Mouse (Mus musculus): ENCODE results near the gene Kcp. TPM values are rescaled to one million over a fixed set of nuclear protein-coding genes. Genes with fewer than 3 reads are reported as not detected.
A peak's percentile ranks its signal among the peaks of the same experiment; 100 is the strongest.

The Kcp gene
- 1 to 10 TPM; 1.5 to 1.8 TPM for total RNA-seq (2021)

- intact Hi-C loops (cut with DNase I): no loop called here
- no peak for DNase-seq (ENCODE audit: low spot score in 2 of 2)
Observed at GRCm38 (mm10) chr6:29507447-29508309, at the start of gene Kcp. Gene Kcp, minus strand, starts transcription at chr6:29507952.

- intact Hi-C loops (cut with DNase I): no loop called here
- DNase-seq (ENCODE audit: low spot score in 2 of 2): no peak
Observed at GRCm38 (mm10) chr6:29557112-29557511, 49.4 kb upstream of the Kcp start.

- intact Hi-C loops (cut with DNase I): no loop called here
Observed at GRCm38 (mm10) chr6:29552526-29552925, 44.8 kb upstream of the Kcp start.

GRCm38 (mm10) chr6:29548086-29548485 is 40.3 kb upstream of the Kcp start:
- DNase-seq (ENCODE audit: low spot score in 2 of 2): no peak
- intact Hi-C loops (cut with DNase I): loop anchor here (5.0 kb wide), 1 partner anchor 34 kb away; no protein-coding TSS in a partner anchor

More at GRCm38 (mm10) chr6:29552526-29552925, 44.8 kb upstream of the Kcp start:
- DNase-seq (ENCODE audit: low spot score in 2 of 2): no peak

- intact Hi-C loops (cut with DNase I): loop anchor here (5.0 kb wide), 1 partner anchor 35 kb away; no protein-coding TSS in a partner anchor
- DNase-seq (ENCODE audit: low spot score in 2 of 2): no peak
Observed at GRCm38 (mm10) chr6:29547582-29547981, 39.8 kb upstream of the Kcp start.

- DNase-seq (ENCODE audit: low spot score in 2 of 2): no peak
- intact Hi-C loops (cut with DNase I): loop anchor here (5.0 kb wide), 1 partner anchor 37 kb away; no protein-coding TSS in a partner anchor
Observed at GRCm38 (mm10) chr6:29545611-29546010, 37.9 kb upstream of the Kcp start.

GRCm38 (mm10) chr6:29540956-29541355 is 33.2 kb upstream of the Kcp start:
- no peak for DNase-seq (ENCODE audit: low spot score in 2 of 2)
- intact Hi-C loops (cut with DNase I): no loop called here

- intact Hi-C loops (cut with DNase I): no loop called here
- no peak for DNase-seq (ENCODE audit: low spot score in 2 of 2)
Observed at GRCm38 (mm10) chr6:29540223-29540622, 32.5 kb upstream of the Kcp start.

- intact Hi-C loops (cut with DNase I): loop anchor here (5.0 kb wide), 1 partner anchor 147 kb away; no protein-coding TSS in a partner anchor
- no peak for DNase-seq (ENCODE audit: low spot score in 2 of 2)
Observed at GRCm38 (mm10) chr6:29539502-29539901, 31.8 kb upstream of the Kcp start.

GRCm38 (mm10) chr6:29537221-29537620 is 29.5 kb upstream of the Kcp start:
- intact Hi-C loops (cut with DNase I): loop anchor here (5.0 kb wide), 1 partner anchor 145 kb away; no protein-coding TSS in a partner anchor
- DNase-seq (ENCODE audit: low spot score in 2 of 2): no peak

GRCm38 (mm10) chr6:29536651-29537193 is 29.0 kb upstream of the Kcp start:
- intact Hi-C loops (cut with DNase I): loop anchor here (5.0 kb wide), 1 partner anchor 144 kb away; no protein-coding TSS in a partner anchor
- DNase-seq (ENCODE audit: low spot score in 2 of 2): peak in 1 of 2 experiments; percentile 38

- DNase-seq (ENCODE audit: low spot score in 2 of 2): no peak
- intact Hi-C loops (cut with DNase I): loop anchor here (5.0 kb wide), 1 partner anchor 143 kb away; no protein-coding TSS in a partner anchor
Observed at GRCm38 (mm10) chr6:29535316-29535715, 27.6 kb upstream of the Kcp start.

GRCm38 (mm10) chr6:29530050-29530449 is 22.3 kb upstream of the Kcp start:
- intact Hi-C loops (cut with DNase I): no loop called here
- no peak for DNase-seq (ENCODE audit: low spot score in 2 of 2)

- DNase-seq (ENCODE audit: low spot score in 2 of 2): no peak
- intact Hi-C loops (cut with DNase I): no loop called here
Observed at GRCm38 (mm10) chr6:29529444-29529820, 21.7 kb upstream of the Kcp start.

GRCm38 (mm10) chr6:29528561-29529443 is 21.1 kb upstream of the Kcp start:
- DNase-seq (ENCODE audit: low spot score in 2 of 2): peak in 1 of 2 experiments; percentile 14
- intact Hi-C loops (cut with DNase I): no loop called here

- intact Hi-C loops (cut with DNase I): no loop called here
Observed at GRCm38 (mm10) chr6:29528165-29528505, 20.4 kb upstream of the Kcp start.

GRCm38 (mm10) chr6:29527361-29528164 is 19.8 kb upstream of the Kcp start:
- DNase-seq (ENCODE audit: low spot score in 2 of 2): no peak

More at GRCm38 (mm10) chr6:29528165-29528505, 20.4 kb upstream of the Kcp start:
- DNase-seq (ENCODE audit: low spot score in 2 of 2): no peak

GRCm38 (mm10) chr6:29526281-29527251 is 18.8 kb upstream of the Kcp start, which contains the start of gene Irf5:
Gene Irf5, plus strand, starts transcription at chr6:29526625.
- DNase-seq (ENCODE audit: low spot score in 2 of 2): no peak

More at GRCm38 (mm10) chr6:29527361-29528164, 19.8 kb upstream of the Kcp start:
- intact Hi-C loops (cut with DNase I): no loop called here

More at GRCm38 (mm10) chr6:29526281-29527251, 18.8 kb upstream of the Kcp start, which contains the start of gene Irf5:
- intact Hi-C loops (cut with DNase I): no loop called here
